Mouse (Mus musculus) erythroblast, embryonic 14.5 days (primary cell): ENCODE results near the gene Foxo4.

Experiments
- GATA1 ChIP-seq: IDR thresholded peaks from 2 replicates; pipeline ENCODE4 v1.6.1; 2012; ENCODE audit warnings: low read length, inconsistent platforms, mixed read lengths
- TAL1 ChIP-seq: IDR thresholded peaks from 3 replicates; pipeline ENCODE4 v1.6.1; 2012; ENCODE audit warnings: low read length, inconsistent platforms, mixed read lengths

- no peak for TF ChIP-seq GATA1
- no peak for TF ChIP-seq TAL1
These were observed 13.9 kb downstream of the Foxo4 start, which contains the start of gene Il2rg for GRCm38 (mm10) chrX:101268025-101268754.
